Mouse (Mus musculus) adrenal gland, adult 18-20 months (tissue): ENCODE measurements around the gene Nr6a1. TPM values are rescaled to one million over a fixed set of nuclear protein-coding genes. Genes with fewer than 3 reads are reported as not detected.

Experiments
- DNase-seq, 2 experiments: peaks; one replicate each; pipeline ENCODE4 v3.0.0; 2021 to 2022; ENCODE audit warnings: low spot score in 2 of 2
- total RNA-seq, 2 experiments: library from RNA; stranded (reverse); gene quantifications; 1 replicate in 1 of 2; 2 replicates in 1 of 2; pipeline ENCODE4 v1.2.3; 2021

Gene Nr6a1
- total RNA-seq, 2 experiments from 2014 or later = 6.7 to 8.5 TPM

- no peak for DNase-seq
Measured at GRCm38 (mm10) chr2:38938007-38938406, 10.5 kb upstream of the Nr6a1 start.

GRCm38 (mm10) chr2:38937396-38937795 lies 9.9 kb upstream of the Nr6a1 start:
- no peak for DNase-seq

- no peak for DNase-seq
Measured at GRCm38 (mm10) chr2:38936721-38937378, 9.4 kb upstream of the Nr6a1 start.

GRCm38 (mm10) chr2:38934936-38935335 lies 7.4 kb upstream of the Nr6a1 start:
- no peak for DNase-seq

- DNase-seq = no peak
Measured at GRCm38 (mm10) chr2:38933931-38934330, 6.4 kb upstream of the Nr6a1 start.

- DNase-seq = peak; percentile 80
Measured at GRCm38 (mm10) chr2:38931851-38932667, 4.6 kb upstream of the Nr6a1 start, which contains the start of gene Olfml2a. Gene Olfml2a, plus strand, starts transcription at chr2:38931978.

GRCm38 (mm10) chr2:38930269-38930668 lies 2.8 kb upstream of the Nr6a1 start:
- DNase-seq = no peak

- DNase-seq = peak; percentile 88 to 90
Measured at GRCm38 (mm10) chr2:38926145-38926891, 1.2 kb downstream of the Nr6a1 start.

GRCm38 (mm10) chr2:38925171-38926080 lies 2.1 kb downstream of the Nr6a1 start:
- peak in 1 of 2 experiments; percentile 38 for DNase-seq

GRCm38 (mm10) chr2:38924571-38924970 lies 2.9 kb downstream of the Nr6a1 start:
- DNase-seq = no peak

- DNase-seq = no peak
Measured at GRCm38 (mm10) chr2:38923911-38924310, 3.6 kb downstream of the Nr6a1 start.

- no peak for DNase-seq
Measured at GRCm38 (mm10) chr2:38923471-38923870, 4.0 kb downstream of the Nr6a1 start.

- DNase-seq = no peak
Measured at GRCm38 (mm10) chr2:38921374-38921773, 6.1 kb downstream of the Nr6a1 start.

GRCm38 (mm10) chr2:38916947-38917691 lies 10.4 kb downstream of the Nr6a1 start:
- DNase-seq = no peak

GRCm38 (mm10) chr2:38914965-38915364 lies 12.5 kb downstream of the Nr6a1 start:
- DNase-seq = no peak

GRCm38 (mm10) chr2:38914517-38914916 lies 13.0 kb downstream of the Nr6a1 start:
- no peak for DNase-seq

- DNase-seq = no peak
Measured at GRCm38 (mm10) chr2:38908604-38909003, 18.9 kb downstream of the Nr6a1 start.

GRCm38 (mm10) chr2:38906097-38906496 lies 21.4 kb downstream of the Nr6a1 start:
- DNase-seq = no peak

- DNase-seq = no peak
Measured at GRCm38 (mm10) chr2:38904290-38904689, 23.2 kb downstream of the Nr6a1 start.

- DNase-seq = no peak
Measured at GRCm38 (mm10) chr2:38902866-38903265, 24.6 kb downstream of the Nr6a1 start.
